ENCODE assay signal across 10 mouse cellular contexts in the genomic region with DNA sequence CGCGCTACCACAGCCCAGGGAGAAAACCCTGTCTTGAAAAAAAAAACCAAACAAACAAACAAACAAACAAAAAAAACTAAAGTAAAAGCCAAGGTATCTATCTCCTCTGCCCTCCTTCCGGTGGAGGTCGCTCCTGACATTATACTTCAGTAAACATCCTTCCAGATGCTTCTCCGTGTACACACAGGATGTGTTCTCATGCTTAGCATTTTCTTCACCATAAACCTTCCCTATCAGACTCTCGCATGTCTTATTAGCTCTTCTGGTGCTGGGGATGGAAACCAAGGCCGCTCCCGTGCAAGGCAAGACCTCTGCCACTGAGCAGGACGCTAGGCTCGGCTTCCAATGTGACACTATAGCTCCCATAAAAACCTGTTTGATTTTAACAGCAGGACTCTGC. TPM values are rescaled to one million over a fixed set of nuclear protein-coding genes. Genes with fewer than 3 reads are reported as not detected.
DNase-seq lines count a peak whose midpoint lies in the region; ATAC-seq and TF ChIP-seq lines count a peak whose summit lies in the region.
"Had no signal": no experiment of that assay in that cellular context is flagged by ENCODE, and none has a peak within 500 bp of the region (broad histone marks: within the 10 kb centered on the region; RNA-seq: fewer than 3 reads in every experiment).

No protein-coding gene starts in this region.

- peak overlapping the region; percentile 90 for H3K27ac ChIP-seq in heart, postnatal 0 days (ENCODE audit: low read depth)
- H3K27ac ChIP-seq in spleen, adult 2 months (ENCODE audit: insufficient read depth, low read length), result peak overlapping the region; percentile 89
- H3K27ac ChIP-seq in intestine, embryonic 15.5 days, result 0 out of 2 replicates have a peak overlapping the region, but pooled peaks have one; percentile 2
- H3K27ac ChIP-seq: limb, embryonic 12.5 days had no signal

- H3K9ac ChIP-seq in heart, postnatal 0 days (replicated peaks; ENCODE audit: low read depth, low read length), result peak overlapping the region; percentile 45; the same call in 1 of the 2 replicates
- H3K9ac ChIP-seq in intestine, embryonic 15.5 days, result no peak overlapping the region
- H3K9ac ChIP-seq: limb, embryonic 12.5 days had no signal

- no peak for ATAC-seq in heart, postnatal 0 days (ENCODE audit: insufficient read depth, low read depth)
- ATAC-seq in intestine, embryonic 15.5 days, result no peak

- TF ChIP-seq POLR2A in spleen, adult 2 months (IDR thresholded peaks at IDR 0.05; ENCODE audit: low read depth, low read length), result no peak

- no peak for TF ChIP-seq EP300 in heart, postnatal 0 days (IDR thresholded peaks at IDR 0.05; ENCODE audit: low read depth)

- H3K36me3 ChIP-seq in heart, postnatal 0 days (replicated peaks; ENCODE audit: control insufficient read depth, insufficient read depth, low read length), result no peaks in the 10 kb centered on the region
- H3K36me3 ChIP-seq in spleen, adult 2 months (ENCODE audit: control insufficient read depth, insufficient read depth, low read length), result no peaks in the 10 kb centered on the region; the same call in 1 of the 2 replicates
- no peaks in the 10 kb centered on the region for H3K36me3 ChIP-seq in intestine, embryonic 15.5 days
- H3K36me3 ChIP-seq: limb, embryonic 12.5 days had no signal

- H3K4me1 ChIP-seq in heart, postnatal 0 days (ENCODE audit: control insufficient read depth, insufficient read depth), result peaks cover 46% of the 10 kb centered on the region
- peaks cover 14% of the 10 kb centered on the region; the same call in 1 of the 2 replicates for H3K4me1 ChIP-seq in spleen, adult 2 months (ENCODE audit: control insufficient read depth, insufficient read depth, insufficient read length)
- peaks cover 4% of the 10 kb centered on the region for H3K4me1 ChIP-seq in intestine, embryonic 15.5 days (replicated peaks)

- peak overlapping the region; percentile 67; the same call in 1 of the 2 replicates for H3K4me3 ChIP-seq in heart, postnatal 0 days (ENCODE audit: low read depth, low read length)
- peak overlapping the region; percentile 43; the same call in 1 of the 2 replicates for H3K4me3 ChIP-seq in spleen, adult 2 months (ENCODE audit: extremely low read depth, insufficient read depth, insufficient read length)
- no peak overlapping the region for H3K4me3 ChIP-seq in intestine, embryonic 15.5 days (replicated peaks)
- H3K4me3 ChIP-seq: limb, embryonic 12.5 days had no signal

- DNase-seq in heart, postnatal 0 days (ENCODE audit: low spot score), result no peak
- DNase-seq in heart, adult 11 months, result no peak
- DNase-seq in spleen, adult 2 months (ENCODE audit: low read depth in 1 of 2, low spot score in 2 of 2), result no peak
- no peak for DNase-seq in spleen, postnatal 4 days (ENCODE audit: low spot score in 2 of 2)
- peak; percentile 52 for DNase-seq in thymus, postnatal 14 days
- no peak for DNase-seq in right cerebral cortex, postnatal 4 days
- no peak for DNase-seq in left cerebral cortex, adult 18-20 months (ENCODE audit: low spot score in 2 of 2)
- DNase-seq: cerebellum, adult 9-10 months had no signal

- no peaks in the 10 kb centered on the region for H3K27me3 ChIP-seq in heart, postnatal 0 days (ENCODE audit: control insufficient read depth, insufficient read depth, low read length)
- no peaks in the 10 kb centered on the region for H3K27me3 ChIP-seq in spleen, adult 2 months (ENCODE audit: control insufficient read depth, insufficient read depth, low read length)
- peaks cover 13% of the 10 kb centered on the region for H3K27me3 ChIP-seq in intestine, embryonic 15.5 days (replicated peaks)

- TF ChIP-seq CTCF in heart, postnatal 0 days (IDR thresholded peaks at IDR 0.05; ENCODE audit: low read depth), result no peak
- no peak for TF ChIP-seq CTCF in spleen, adult 2 months (IDR thresholded peaks at IDR 0.05; ENCODE audit: extremely low read depth, insufficient read depth, insufficient read length, insufficient replicate concordance)

- H3K4me2 ChIP-seq in heart, postnatal 0 days (ENCODE audit: low read depth, low read length), result peak overlapping the region; percentile 97
- H3K4me2 ChIP-seq in intestine, embryonic 15.5 days (replicated peaks), result no peak overlapping the region
- H3K4me2 ChIP-seq: limb, embryonic 12.5 days had no signal

- WGBS in heart, postnatal 0 days, result 63% methylated on average over 10 of the region's 10 CpGs
- WGBS in spleen, adult 2 months, result 76% methylated on average over 10 of the region's 10 CpGs
- 67% methylated on average over 10 of the region's 10 CpGs for WGBS in intestine, embryonic 15.5 days

- H3K9me3 ChIP-seq in heart, postnatal 0 days (replicated peaks; ENCODE audit: control insufficient read depth, low read length), result no peaks in the 10 kb centered on the region
- no peaks in the 10 kb centered on the region for H3K9me3 ChIP-seq in intestine, embryonic 15.5 days
- H3K9me3 ChIP-seq: limb, embryonic 12.5 days had no signal

RNA-seq across cellular contexts. Expression of a gene that starts 6.9 kb away (rescaled TPM):
- 28.7 and 34.9 TPM in 2 replicates for total RNA-seq in heart, postnatal 0 days (2014; rRNA removed; ENCODE audit: low replicate concordance)
- 14.6 and 18.0 TPM in 2 replicates for polyA plus RNA-seq in heart, postnatal 0 days (2015; fragmentation: Nextera tagmentation; extraction: Ambion mirVana)
- polyA plus RNA-seq in spleen, adult 2 months (2012; rRNA removed), result 33.1 and 48.3 TPM in 2 replicates
- 1.8 and 2.0 TPM in 2 replicates for polyA plus RNA-seq in intestine, embryonic 15.5 days (2015; fragmentation: Nextera tagmentation; extraction: Ambion mirVana)
- total RNA-seq in left cerebral cortex, adult 18-20 months (2021), result 1 to 10 TPM; 6.2 to 9.6 TPM

RNA-seq across cellular contexts. Expression of a gene that starts 17.6 kb away (rescaled TPM):
- 30.7 and 56.3 TPM in 2 replicates for total RNA-seq in heart, postnatal 0 days (2014; rRNA removed; ENCODE audit: low replicate concordance)
- polyA plus RNA-seq in heart, postnatal 0 days (2015; fragmentation: Nextera tagmentation; extraction: Ambion mirVana), result 23.4 and 24.0 TPM in 2 replicates
- polyA plus RNA-seq in spleen, adult 2 months (2012; rRNA removed), result 2.6 and 4.6 TPM in 2 replicates
- polyA plus RNA-seq in intestine, embryonic 15.5 days (2015; fragmentation: Nextera tagmentation; extraction: Ambion mirVana), result 4.3 and 4.5 TPM in 2 replicates
- total RNA-seq in left cerebral cortex, adult 18-20 months (2021), result 10 to 100 TPM; 27.1 to 32.4 TPM

Comparison
In these comparisons a context has a peak if more than half of its experiments do, and no peak if none do; other contexts are left out.
1. H3K27ac ChIP-seq: peak in every context shown above with its lines; median percentile 90 in heart, postnatal 0 days; 89 in spleen, adult 2 months; 2 in intestine, embryonic 15.5 days.